Mouse (Mus musculus) layer of hippocampus, postnatal 14 days (tissue): ENCODE measurements at regions not wholly inside any gene's neighbourhood (a gene's known extent, or its start where the extent isn't known, plus 50 kb on each side); places are given as distances from the start of the nearest gene placed in this dataset.
A peak's percentile ranks its signal among the peaks of the same experiment; 100 is the strongest.

Experiments
- DNase-seq, 2 experiments: peaks; one replicate each; pipeline ENCODE4 v3.0.0; 2021 to 2022; ENCODE audit warnings: low spot score in 2 of 2, mixed read lengths in 1 of 2

- DNase-seq = no peak
Observed at GRCm38 (mm10) chr12:39952854-39953253, 85.0 kb downstream of the Arl4a start.

DNA sequence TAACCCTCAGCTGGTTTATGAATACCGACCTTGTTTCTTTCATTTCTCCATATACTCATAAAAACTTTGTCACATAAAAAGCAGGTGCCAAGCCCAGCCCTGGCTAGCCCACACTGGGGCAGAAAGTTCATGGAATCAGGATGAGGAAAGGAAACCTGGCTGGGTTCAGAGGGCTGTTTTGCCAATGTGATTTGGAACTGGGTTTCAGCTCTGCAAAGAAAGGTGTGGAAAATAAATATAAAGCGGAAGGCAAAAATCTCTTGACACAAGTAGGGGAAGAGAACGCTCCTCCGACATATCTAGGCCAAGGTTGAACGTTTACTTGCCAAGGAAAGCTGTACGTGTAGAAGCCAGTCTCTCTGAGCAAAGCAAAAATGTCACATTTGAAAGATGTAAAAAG lies 85.9 kb downstream of the Arl4a start:
- no peak for DNase-seq

GRCm38 (mm10) chr12:39950270-39950801 lies 87.5 kb downstream of the Arl4a start:
- DNase-seq = no peak

DNA sequence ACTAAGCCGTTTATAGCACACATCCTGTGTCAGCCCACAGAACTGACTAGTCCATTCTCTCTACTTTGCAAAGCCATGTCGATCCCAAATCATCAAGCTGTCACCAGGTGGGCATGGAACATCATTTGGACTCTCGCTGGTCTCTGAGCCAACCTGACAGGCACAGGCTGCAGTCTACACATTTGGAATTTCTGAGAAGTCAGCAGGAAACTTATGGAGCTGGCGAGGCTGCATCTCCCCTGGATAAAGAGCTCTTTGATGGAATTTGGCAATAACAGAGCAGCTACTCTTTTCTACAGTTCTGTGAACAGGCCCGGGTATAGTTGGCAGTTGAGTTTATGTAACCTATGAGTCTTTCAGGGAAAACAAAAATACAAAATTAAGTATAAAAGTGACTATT lies 94.9 kb downstream of the Arl4a start:
- no peak for DNase-seq

DNA sequence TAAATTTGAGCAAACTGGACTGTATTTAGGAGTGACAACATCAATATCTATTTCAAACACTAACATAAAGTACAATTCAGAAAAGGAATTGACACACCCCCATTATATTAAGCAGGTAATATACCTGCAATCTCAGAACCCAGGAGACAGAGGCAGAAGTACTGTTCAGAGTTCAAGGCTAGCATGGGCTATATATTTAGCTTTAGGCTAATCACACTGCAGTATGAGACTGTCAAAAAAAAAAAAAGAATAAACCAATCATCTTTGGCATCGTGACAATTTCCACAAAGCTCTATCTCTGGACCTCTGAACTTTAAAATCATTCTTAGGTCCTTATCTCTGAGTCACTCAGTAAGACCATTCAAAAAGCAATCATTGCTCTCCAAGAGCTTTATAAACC lies 96.7 kb downstream of the Arl4a start:
- DNase-seq = no peak

DNA sequence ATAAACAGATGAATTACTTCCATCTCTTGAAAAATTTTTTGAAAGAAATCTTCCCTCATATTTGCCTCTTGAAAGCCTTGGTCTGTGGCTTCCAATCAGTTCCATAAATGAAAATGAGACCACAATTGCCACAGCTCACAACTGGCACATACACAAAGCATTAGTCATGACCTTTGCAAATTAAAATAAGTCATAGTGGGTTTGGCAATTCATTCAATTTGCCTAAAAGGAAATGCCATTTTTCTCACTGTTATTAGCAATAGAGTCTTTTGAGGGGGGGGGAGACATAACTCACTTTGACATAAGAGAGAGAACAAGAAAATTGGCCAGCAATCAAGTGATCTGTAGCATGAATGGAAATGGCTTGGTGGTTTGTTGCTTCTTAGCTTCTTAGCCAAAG lies 98.8 kb downstream of the Arl4a start:
- no peak for DNase-seq

GRCm38 (mm10) chr12:39938211-39938610 lies 99.6 kb downstream of the Arl4a start:
- no peak for DNase-seq

DNA sequence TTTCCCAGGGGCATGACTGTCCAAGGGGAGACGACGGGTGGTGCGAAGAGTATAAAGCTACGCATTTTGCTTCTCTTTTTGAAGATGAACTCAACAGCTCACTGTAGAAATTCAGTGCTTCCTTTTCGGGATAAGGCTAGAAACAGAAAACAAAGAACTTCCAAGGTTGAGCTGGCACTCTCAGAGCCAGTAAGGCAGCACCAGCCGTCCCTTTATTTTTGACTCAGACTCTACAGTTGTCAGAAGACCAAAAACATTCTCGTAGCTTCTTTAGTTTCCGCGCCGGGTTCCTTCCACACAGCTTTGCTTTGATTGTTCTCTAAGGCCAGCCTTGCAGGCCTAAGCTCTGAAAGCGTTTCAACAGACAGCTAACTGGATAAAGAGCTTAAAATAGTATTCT lies 101.5 kb downstream of the Arl4a start:
- DNase-seq = no peak

- no peak for DNase-seq
Observed at GRCm38 (mm10) chr12:39935775-39936174, 102.0 kb downstream of the Arl4a start.

GRCm38 (mm10) chr12:39934877-39935276 lies 102.9 kb downstream of the Arl4a start:
- no peak for DNase-seq

DNA sequence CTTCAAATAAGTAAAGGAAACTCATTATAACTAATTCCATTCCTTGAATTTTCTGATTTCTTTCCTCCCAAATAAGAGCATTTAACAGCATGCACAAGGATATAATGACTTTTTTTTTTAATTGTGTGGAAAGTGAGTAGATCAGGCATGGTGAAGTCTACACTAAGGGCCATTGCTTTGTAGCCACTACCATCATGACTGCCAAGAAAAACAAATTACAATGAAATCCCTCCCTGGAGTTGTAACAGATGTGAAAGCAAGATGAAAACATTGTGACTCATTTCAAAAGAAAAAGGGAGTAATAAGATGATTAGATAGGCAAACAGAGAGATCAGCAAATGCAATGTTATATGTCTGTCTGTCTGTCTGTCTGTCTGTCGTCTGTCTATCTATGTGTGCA lies 106.6 kb downstream of the Arl4a start:
- DNase-seq = no peak

DNA sequence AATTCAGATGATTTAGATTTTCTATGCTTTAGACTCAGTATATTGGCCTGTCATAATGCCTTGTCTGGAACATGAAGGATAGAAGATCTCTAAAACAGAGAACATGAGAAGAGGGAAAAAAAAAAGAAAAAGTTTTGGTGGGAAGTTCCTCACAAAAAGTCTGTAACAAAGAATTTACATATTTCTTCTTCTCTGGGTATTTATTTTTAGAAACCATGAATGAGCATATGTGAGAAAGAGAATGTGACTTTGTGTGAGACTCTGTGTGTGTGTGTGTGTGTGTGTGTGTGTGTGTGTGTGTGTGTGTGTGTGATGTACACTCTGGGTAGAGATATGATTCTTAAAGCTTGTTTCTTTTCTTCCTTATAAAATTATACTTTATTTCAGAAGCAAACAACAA lies 109.9 kb downstream of the Arl4a start:
- no peak for DNase-seq

DNA sequence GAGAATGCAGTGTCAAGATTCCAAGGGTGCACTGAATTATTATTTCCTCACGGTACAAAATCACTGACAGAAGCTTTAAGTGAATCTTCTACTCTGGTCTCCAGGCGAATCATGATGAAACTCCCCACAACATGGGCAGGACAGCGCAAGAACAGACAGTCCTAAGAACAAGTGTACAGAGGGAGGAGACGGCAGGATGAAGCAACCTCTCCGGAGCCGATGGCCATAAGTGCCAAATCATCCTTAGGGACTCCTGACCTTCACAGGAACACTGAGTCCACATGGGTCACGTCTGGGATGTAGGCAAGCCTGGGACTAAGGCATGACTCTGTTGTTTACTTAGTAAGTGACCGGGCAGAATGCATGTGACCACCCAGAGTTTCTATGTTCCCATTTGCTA lies 110.8 kb downstream of the Arl4a start:
- no peak for DNase-seq

DNA sequence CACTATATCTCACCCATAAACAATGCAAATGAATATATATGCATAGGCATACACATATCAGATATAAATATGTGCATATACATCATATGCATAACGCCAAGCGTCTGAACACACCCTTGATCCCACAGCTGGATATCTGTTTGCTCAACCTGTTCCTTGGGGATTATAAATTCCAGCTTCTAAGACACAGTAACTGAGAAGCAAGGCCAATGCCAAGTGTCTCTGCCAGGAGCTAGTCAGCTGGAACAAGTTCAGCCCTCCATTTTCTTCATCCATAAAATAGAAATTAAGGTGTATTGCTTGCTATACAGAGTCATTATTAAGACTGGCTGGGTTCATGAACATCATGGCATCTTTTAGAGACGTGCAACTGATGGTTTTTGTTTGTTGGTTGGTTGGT lies 116.3 kb downstream of the Arl4a start:
- no peak for DNase-seq

- DNase-seq = peak; percentile 12 to 37
Observed at GRCm38 (mm10) chr12:39920466-39920913, 117.3 kb downstream of the Arl4a start.

DNA sequence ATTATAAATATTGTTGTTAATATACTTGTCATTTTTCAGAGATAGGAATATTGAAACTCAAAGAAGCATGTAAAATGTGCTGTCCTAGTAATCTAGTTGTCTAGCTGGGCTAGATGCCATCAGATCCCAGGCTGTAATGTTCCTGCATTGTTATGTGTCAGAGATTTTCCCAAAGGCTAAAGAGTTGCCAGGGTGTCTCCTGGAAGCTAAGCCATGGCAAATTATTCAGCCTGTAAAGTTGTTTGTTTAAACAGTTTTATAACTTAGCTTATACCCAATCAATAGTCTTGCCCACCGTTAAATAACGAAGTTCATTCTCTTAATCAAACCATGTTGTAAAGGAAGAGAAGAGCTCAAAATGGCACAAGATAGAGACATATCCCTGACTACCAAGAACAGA lies 117.9 kb downstream of the Arl4a start:
- no peak for DNase-seq

DNA sequence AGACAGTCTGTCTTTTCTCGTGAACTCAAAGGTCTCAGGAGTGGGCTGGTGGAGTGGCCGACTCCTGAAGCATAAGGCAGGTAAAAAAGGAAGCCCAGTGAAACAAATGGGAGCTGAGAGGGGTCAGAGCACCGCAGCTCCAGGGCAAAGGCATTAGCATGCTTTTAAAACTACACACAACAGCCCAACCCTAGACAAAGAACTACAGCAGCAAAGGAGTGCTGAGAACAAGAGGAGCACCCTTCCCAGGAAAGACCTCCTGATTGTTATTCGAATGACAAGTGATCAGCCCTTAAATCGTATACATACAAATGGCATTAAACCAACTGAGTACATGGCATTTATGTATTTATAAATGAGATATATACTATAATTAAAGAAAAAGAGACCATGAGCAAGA lies 149.3 kb downstream of the Arl4a start:
- no peak for DNase-seq

DNA sequence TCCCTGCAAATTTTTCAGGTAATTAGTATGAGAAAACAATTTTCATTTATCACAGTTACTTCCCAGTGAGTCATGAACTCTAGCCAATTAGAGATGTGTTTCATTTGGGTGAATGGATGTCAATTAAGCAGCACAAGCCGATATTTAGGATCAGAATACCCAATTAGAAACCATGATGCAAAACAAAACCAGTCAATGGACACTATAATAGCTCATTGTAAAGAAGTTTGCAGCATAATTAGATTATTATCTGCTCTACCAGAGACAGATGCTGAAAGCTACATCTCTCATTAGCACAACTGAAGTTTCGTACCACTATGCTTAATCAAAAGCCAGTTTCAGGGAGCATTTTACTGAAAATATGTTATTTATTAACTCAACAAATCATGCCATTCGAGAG lies 152.5 kb downstream of the Arl4a start:
- DNase-seq = no peak

DNA sequence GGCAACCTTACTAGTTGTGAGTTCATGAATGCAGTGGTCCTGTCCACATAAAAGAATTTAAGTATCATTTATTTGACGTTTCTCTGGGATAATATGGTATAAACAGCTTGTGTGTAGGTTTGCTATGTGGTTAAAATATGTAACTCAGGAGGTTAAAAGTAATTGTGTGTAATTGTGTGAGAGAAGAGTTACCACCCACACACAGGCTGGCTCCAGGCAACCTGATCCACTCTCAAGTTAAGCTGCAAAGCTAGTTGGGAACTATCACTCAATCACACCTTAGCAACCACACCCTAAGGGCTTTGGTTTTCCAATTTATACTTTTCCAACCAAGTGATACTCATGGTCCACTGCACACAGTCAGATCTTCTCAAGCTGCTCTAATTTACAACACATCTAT lies 157.5 kb downstream of the Arl4a start:
- DNase-seq = peak in 1 of 2 experiments; percentile 10

DNA sequence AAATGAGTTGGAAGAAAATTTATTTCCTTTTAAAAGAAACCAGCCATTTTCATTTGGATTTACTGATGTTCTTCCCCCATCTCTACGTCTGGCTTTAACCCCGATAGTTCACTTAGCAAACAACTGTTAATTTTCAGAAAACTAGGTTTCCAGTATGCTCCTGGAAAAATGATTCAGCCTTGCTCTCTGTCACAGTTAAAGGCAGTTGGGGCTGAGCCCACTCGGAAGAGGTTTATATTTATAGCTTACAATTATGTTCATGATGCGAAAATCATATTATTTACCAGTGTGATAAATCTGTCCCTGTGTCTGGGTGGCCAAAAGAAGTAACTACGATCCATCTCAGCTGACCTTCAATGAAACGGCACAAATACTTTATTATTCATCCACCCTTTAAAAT lies 163.9 kb downstream of the Arl4a start:
- DNase-seq = no peak

- no peak for DNase-seq
Observed at GRCm38 (mm10) chr12:39861797-39862196, 176.0 kb downstream of the Arl4a start.

GRCm38 (mm10) chr12:39851610-39852009 lies 186.2 kb downstream of the Arl4a start:
- DNase-seq = no peak

DNA sequence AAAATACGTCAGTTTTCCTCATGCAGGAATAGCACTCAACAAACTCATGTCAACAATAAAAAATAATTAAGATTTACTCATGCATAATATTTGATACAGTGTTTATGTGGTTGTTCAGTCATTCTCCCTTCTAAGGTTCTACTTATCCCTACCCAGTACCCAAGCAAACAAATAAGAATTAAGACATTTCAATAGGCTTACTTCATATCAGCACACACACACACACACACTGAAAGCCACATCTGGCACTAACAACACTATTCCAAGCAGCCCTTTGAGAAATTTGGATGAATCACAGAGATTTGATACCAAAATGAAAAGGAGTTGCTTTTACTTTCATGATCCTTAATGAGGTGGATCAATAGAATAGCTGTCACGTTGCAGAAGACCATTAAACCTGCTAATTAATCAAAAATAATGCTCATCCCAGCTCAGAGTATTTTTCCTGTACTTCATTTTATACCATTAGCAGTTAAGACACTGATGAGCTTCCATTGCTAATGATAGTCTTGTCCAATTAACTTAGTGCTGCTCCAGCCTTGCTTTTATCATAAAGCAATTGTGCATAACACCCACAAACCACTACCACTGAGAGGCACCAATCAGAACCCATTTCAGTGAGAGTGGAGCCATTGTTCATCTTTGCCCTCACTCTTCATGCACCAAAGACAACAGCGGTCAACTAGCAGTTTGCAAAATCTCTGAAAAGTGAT lies 188.3 kb downstream of the Arl4a start:
- no peak for DNase-seq
